Mouse (Mus musculus): ENCODE measurements around the gene Cx3cl1. TPM values are rescaled to one million over a fixed set of nuclear protein-coding genes. Genes with fewer than 3 reads are reported as not detected.
A peak's percentile ranks its signal among the peaks of the same experiment; 100 is the strongest.

Cx3cl1 gene
- 8.3 and 9.4 TPM in 2 replicates for polyA plus RNA-seq (2016; fragmentation: Nextera tagmentation; extraction: Ambion mirVana)

DNA sequence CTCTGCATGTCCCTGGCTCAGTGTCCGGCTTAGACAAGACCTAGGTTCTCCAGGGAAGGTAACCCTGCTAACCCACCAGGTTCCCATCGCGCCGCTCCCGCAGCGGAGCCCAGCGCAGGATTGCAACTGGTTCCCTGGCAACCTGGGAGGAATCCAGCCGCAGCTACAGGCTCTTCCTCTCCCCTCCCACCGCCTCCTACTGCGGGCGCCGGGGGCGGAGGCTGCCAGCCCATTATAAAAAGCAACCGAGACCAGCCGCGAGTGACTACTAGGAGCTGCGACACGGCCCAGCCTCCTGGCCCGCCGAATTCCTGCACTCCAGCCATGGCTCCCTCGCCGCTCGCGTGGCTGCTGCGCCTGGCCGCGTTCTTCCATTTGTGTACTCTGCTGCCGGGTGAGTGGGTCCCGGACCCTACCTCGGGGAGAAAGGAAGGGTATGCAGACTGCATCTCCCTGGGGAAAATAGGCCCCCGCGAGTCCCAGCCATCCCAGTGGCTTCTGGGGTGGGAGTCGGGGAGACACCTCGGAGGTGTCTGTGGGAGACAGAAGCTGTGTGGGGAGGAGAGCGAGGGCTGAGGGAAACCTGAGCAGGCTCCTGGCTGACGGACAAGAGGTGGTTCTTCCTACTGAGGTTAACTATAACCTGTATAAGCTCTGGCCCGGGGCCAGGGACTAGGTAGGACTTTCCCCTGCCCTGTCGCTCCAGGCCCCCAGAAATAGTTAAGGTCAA, at the start of gene Cx3cl1:
Gene Cx3cl1, plus strand, starts transcription at position 69 of the 730 bp plus-strand sequence.
- H3K27ac ChIP-seq = 0 out of 2 replicates have a peak within 1 kb of the TSS, but pooled peaks have one; percentile 31
- ATAC-seq (ENCODE audit: low FRiP score) = peak; percentile 86
- peak within 1 kb of the TSS; percentile 94 for H3K4me2 ChIP-seq
- H3K27me3 ChIP-seq = peaks cover 38% of the 10 kb centered on the region
- H3K4me3 ChIP-seq (replicated peaks) = peak within 1 kb of the TSS; percentile 56
- peak within 1 kb of the TSS; percentile 79 for H3K9ac ChIP-seq
- no peaks in the 10 kb centered on the region for H3K9me3 ChIP-seq
- WGBS = 1% methylated on average over 38 of the region's 38 CpGs
- no peaks in the 10 kb centered on the region for H3K36me3 ChIP-seq (replicated peaks)
- H3K4me1 ChIP-seq = peaks cover 36% of the 10 kb centered on the region

DNA sequence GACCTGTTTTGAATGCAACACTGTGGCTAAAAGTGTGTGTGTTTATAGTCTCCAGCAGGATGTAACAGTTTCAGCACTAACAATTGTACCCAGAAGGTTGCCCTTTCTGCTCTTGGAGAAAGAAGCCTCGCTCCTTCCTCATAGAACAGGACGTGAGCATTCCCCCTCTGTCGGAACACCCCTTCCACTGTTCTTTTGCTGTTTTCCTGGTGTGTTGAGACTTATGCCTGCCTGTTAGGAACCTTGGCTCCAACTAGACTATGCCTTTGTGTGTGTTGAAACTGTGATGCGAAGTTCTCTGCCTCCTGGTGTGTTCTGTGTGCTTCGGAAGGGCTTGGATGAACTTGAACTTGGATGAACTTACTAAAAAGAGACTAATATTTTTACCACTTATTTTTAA, 45.8 kb upstream of the Cx3cl1 start:
- H3K4me2 ChIP-seq = no peak overlapping the region
- ATAC-seq (ENCODE audit: low FRiP score) = no peak
- H3K36me3 ChIP-seq (replicated peaks) = no peaks in the 10 kb centered on the region
- H3K27me3 ChIP-seq = no peaks in the 10 kb centered on the region
- 89% methylated on average over 5 of the region's 5 CpGs for WGBS
- no peaks in the 10 kb centered on the region for H3K4me1 ChIP-seq
- no peak overlapping the region for H3K9ac ChIP-seq
- H3K27ac ChIP-seq = no peak overlapping the region
- no peak overlapping the region for H3K4me3 ChIP-seq (replicated peaks)
- H3K9me3 ChIP-seq = no peaks in the 10 kb centered on the region

DNA sequence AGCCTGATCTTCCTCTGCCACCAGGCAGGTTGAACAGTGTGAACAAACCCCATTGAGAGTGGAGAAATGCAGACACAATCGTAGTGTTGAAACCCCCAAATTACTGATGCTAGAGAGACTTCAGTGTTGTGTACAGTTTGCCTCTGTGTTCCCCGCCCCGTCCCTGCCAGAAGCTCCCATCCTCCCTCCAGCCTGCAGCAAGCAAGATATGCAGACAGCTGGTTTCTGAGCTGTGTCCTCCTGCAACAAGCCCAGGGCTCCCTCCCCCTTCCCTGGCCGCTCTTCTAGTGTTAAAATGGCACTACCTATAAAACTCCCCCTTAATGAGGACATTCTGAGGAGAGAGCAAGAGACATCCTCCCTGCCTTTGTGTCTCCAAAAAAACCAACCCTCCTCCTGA, 42.5 kb upstream of the Cx3cl1 start:
- H3K4me2 ChIP-seq = no peak overlapping the region
- 77% methylated on average over 4 of the region's 4 CpGs for WGBS
- no peaks in the 10 kb centered on the region for H3K4me1 ChIP-seq
- H3K9me3 ChIP-seq = no peaks in the 10 kb centered on the region
- no peaks in the 10 kb centered on the region for H3K27me3 ChIP-seq
- no peak for ATAC-seq (ENCODE audit: low FRiP score)
- no peaks in the 10 kb centered on the region for H3K36me3 ChIP-seq (replicated peaks)
- no peak overlapping the region for H3K9ac ChIP-seq
- no peak overlapping the region for H3K4me3 ChIP-seq (replicated peaks)
- H3K27ac ChIP-seq = no peak overlapping the region

DNA sequence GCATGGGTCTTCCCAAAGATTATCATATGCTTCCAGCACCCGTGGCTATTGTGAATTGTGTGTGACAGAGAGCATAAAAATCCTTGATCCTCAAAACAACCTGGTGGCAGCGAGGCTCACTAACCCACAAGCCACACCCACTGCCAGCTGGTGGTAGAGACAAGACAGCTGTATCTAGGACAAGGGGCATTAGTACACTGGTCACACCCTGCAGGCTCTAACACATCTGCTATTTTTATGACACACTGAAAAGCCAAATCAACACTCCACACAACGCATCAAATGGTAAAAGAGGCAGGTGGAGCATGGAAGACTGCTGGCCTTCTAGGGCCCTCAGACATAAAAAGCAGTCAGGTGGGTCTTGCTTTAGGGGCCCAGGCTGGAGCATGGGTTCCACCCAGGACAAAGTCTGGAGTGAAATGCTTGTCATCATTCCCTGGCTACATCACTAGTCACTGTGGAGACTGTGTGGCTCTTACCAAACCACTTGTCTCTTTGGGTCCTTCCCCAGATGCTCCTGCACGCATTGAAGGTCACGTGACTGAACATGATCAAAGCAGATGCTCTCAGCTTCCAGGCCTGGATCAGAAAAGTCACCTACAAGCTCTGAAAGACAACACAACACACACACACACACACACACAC, 37.9 kb upstream of the Cx3cl1 start:
- H3K36me3 ChIP-seq (replicated peaks) = no peaks in the 10 kb centered on the region
- H3K27ac ChIP-seq = no peak overlapping the region
- WGBS = 80% methylated on average over 5 of the region's 5 CpGs
- H3K4me2 ChIP-seq = no peak overlapping the region
- H3K27me3 ChIP-seq = no peaks in the 10 kb centered on the region
- no peak for ATAC-seq (ENCODE audit: low FRiP score)
- H3K9me3 ChIP-seq = no peaks in the 10 kb centered on the region
- no peak overlapping the region for H3K9ac ChIP-seq
- H3K4me1 ChIP-seq = no peaks in the 10 kb centered on the region
- no peak overlapping the region for H3K4me3 ChIP-seq (replicated peaks)

DNA sequence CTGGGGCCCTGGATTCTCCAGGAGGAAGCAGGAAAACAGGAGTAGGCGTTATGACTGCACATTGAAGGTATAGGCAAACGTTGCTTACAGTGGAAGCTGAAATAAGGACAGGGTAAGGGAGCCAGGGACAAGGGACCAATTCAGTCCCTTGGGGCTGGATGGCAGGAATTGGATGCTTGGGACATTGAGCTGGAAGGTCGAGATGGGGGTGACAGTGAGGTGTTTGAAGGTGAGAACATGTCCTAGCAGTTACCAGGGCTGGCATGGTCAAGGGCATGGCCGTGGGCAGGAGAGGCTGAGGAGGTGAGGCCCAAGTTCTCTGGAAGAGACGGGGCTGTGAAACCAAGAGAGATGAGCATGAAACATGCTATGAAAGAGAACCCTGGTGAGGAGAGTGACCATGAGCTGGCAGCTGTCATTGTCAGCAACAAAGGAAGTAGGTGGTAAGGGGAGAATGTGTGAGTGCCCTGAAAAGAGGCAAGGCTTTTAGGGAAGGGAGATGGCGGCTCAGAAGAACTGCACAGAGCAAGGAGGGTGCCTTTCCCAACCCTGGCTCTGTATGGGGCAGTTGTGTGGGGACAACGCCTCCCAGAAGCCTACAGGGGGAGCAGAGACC, 37.0 kb upstream of the Cx3cl1 start:
- 72% methylated on average over 7 of the region's 7 CpGs for WGBS
- H3K4me3 ChIP-seq (replicated peaks) = no peak overlapping the region
- no peak overlapping the region for H3K27ac ChIP-seq
- H3K36me3 ChIP-seq (replicated peaks) = no peaks in the 10 kb centered on the region
- H3K4me2 ChIP-seq = no peak overlapping the region
- no peak for ATAC-seq (ENCODE audit: low FRiP score)
- H3K4me1 ChIP-seq = no peaks in the 10 kb centered on the region
- H3K9me3 ChIP-seq = no peaks in the 10 kb centered on the region
- H3K27me3 ChIP-seq = no peaks in the 10 kb centered on the region
- no peak overlapping the region for H3K9ac ChIP-seq

DNA sequence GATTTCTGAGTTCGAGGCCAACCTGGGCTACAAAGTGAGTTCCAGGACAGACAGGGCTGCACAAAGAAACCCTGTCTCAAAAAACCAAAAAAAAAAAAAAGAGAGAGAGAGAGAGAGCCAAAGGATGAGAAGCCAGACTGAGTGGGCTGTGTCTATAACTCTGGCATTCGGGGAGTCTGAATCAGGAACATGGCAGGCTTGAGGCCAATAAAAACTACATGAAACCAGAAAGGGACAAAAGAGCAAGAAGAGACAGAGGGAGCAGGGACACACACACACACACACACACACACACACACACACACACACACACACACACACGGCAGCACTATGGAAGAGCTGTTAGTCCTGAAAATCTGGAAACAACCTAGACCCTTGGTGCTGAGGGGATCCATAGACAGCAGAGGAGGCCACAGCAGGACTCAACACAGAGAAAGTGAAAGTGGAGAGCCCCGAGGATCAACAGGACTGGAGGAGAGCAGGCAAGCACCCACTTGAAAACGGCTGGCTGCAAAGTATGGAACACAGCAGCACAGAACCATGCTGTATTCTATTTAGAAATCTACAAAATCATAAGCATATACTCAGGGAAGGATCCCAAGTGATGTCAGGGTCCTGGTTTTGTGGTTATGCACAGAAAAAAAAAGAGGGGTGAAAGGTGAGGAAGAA, 36.2 kb upstream of the Cx3cl1 start:
- no peaks in the 10 kb centered on the region for H3K4me1 ChIP-seq
- no peaks in the 10 kb centered on the region for H3K36me3 ChIP-seq (replicated peaks)
- no peak overlapping the region for H3K4me3 ChIP-seq (replicated peaks)
- ATAC-seq (ENCODE audit: low FRiP score) = no peak
- 72% methylated on average over 5 of the region's 5 CpGs for WGBS
- no peak overlapping the region for H3K27ac ChIP-seq
- H3K9me3 ChIP-seq = no peaks in the 10 kb centered on the region
- H3K9ac ChIP-seq = no peak overlapping the region
- H3K4me2 ChIP-seq = no peak overlapping the region
- H3K27me3 ChIP-seq = no peaks in the 10 kb centered on the region

DNA sequence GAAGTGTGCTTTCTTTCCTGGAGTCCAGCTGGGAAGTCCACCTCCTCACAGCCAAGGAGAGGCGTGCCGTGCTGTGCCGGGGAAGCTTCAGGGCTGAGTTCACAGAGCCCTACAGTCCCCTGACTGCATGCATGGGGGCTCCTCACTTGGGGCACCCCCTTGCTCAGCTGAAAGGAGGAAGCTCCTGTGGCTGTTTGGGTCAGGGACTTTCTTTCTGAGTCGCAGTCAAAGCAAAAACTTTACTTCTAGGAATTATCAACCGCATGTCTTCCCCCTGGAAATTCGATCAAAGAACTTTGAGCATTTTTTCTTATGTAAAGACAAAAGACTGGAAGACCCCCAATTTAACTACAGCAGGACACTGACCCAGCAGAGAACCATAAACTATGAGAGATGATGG, 32.0 kb upstream of the Cx3cl1 start:
- ATAC-seq (ENCODE audit: low FRiP score) = no peak
- Histone ChIP-seq H3K27ac (no peak overlapping the region), H3K9ac (no peak overlapping the region), H3K4me2 (no peak overlapping the region), H3K4me3 (replicated peaks) (no peak overlapping the region), H3K9me3 (no peaks in the 10 kb centered on the region), H3K36me3 (replicated peaks) (no peaks in the 10 kb centered on the region), H3K27me3 (no peaks in the 10 kb centered on the region), H3K4me1 (no peaks in the 10 kb centered on the region)
- 92% methylated on average over 6 of the region's 6 CpGs for WGBS

DNA sequence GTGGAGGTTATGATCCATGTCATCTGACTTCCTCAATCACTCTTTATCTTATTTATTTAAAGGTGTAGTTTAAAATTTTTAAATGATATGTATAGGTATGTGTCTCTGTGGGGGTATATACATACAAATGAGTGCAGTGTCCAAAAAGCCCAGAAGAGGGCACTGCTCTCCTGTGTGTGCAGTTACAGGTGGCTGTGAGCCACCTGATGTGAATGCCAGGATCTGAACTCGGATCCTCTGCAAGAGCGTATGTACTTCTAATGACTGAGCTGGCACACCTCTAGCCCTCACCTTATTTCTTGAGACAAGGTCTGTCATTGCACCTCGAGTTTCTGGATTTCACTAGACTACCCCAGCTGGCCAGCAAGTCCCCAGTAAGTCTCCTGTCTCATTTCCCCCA, 31.2 kb upstream of the Cx3cl1 start:
- WGBS = 85% methylated on average over 3 of the region's 3 CpGs
- no peaks in the 10 kb centered on the region for H3K9me3 ChIP-seq
- H3K4me3 ChIP-seq (replicated peaks) = no peak overlapping the region
- H3K27ac ChIP-seq = no peak overlapping the region
- no peak for ATAC-seq (ENCODE audit: low FRiP score)
- no peaks in the 10 kb centered on the region for H3K4me1 ChIP-seq
- no peak overlapping the region for H3K9ac ChIP-seq
- no peaks in the 10 kb centered on the region for H3K27me3 ChIP-seq
- H3K4me2 ChIP-seq = no peak overlapping the region
- H3K36me3 ChIP-seq (replicated peaks) = no peaks in the 10 kb centered on the region

DNA sequence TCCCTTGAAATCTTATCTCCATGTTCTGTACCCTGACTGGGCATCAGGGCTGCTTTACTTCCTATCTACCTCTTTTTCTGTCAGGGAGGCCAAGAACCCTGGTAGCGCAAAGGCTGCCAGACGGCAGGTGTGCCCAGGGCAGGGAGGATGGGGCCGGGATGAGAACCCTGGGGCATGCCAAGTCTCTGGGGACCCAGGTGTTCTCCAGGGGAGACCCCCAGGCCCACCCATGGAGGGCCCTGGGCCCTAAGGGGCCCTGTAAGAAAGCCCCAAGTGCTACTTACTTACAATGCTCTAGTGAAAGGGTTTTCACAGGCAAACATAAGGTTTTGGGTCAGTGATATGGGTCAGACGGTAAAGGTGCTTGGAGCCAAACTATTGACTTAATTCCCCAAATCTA, 30.1 kb upstream of the Cx3cl1 start:
- Histone ChIP-seq H3K4me1 (no peaks in the 10 kb centered on the region), H3K9ac (no peak overlapping the region), H3K4me3 (replicated peaks) (no peak overlapping the region), H3K27ac (no peak overlapping the region), H3K27me3 (no peaks in the 10 kb centered on the region), H3K36me3 (replicated peaks) (no peaks in the 10 kb centered on the region), H3K9me3 (no peaks in the 10 kb centered on the region), H3K4me2 (no peak overlapping the region)
- no peak for ATAC-seq (ENCODE audit: low FRiP score)
- WGBS = 94% methylated on average over 4 of the region's 4 CpGs

DNA sequence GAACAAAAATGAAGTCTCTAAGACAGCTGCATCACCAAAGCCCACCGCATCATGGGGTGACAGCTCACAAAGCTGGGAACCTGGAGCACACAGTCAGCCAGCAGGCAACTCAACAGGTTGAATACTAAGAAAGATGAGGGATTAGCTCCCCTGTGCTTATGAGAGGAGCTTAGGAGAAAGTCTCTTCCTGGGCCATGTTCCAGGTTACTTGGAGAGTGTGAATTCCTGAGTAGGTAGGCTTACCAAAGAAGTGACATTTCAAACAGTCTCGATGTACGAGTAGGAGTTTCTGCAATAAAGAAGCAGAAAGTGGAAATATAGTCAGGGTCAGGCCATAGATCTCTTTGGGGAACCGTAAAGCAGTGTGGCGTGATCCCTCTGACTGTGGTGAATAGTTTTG, 27.3 kb upstream of the Cx3cl1 start:
- ATAC-seq (ENCODE audit: low FRiP score) = no peak
- Histone ChIP-seq H3K4me3 (replicated peaks) (no peak overlapping the region), H3K27ac (no peak overlapping the region), H3K36me3 (replicated peaks) (no peaks in the 10 kb centered on the region), H3K27me3 (no peaks in the 10 kb centered on the region), H3K4me1 (no peaks in the 10 kb centered on the region), H3K9me3 (no peaks in the 10 kb centered on the region), H3K4me2 (no peak overlapping the region), H3K9ac (no peak overlapping the region)
- 92% methylated on average over 5 of the region's 5 CpGs for WGBS

DNA sequence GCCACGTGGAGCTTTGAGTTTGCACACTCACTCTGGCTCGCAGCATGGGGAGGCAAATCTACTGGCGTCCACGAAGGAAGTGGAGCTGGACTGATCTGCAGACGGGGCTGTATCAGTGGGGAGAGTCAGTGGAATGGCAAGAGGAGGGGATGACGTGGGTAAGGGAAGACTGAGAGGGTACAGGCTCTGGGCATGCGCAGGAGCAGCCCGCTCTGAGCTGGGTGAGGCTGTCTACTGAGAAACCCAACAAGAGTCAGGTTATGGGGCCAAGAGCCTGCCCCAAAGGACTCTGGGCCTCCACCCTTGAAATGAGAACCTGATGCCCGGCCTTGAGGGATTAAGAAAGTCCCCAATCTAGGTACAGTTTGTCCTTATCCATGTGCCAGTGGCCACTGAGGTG, 26.8 kb upstream of the Cx3cl1 start:
- 86% methylated on average over 9 of the region's 9 CpGs for WGBS
- no peak overlapping the region for H3K4me3 ChIP-seq (replicated peaks)
- H3K4me1 ChIP-seq = no peaks in the 10 kb centered on the region
- H3K4me2 ChIP-seq = no peak overlapping the region
- H3K36me3 ChIP-seq (replicated peaks) = no peaks in the 10 kb centered on the region
- no peaks in the 10 kb centered on the region for H3K9me3 ChIP-seq
- no peak overlapping the region for H3K9ac ChIP-seq
- no peak overlapping the region for H3K27ac ChIP-seq
- no peak for ATAC-seq (ENCODE audit: low FRiP score)
- no peaks in the 10 kb centered on the region for H3K27me3 ChIP-seq

DNA sequence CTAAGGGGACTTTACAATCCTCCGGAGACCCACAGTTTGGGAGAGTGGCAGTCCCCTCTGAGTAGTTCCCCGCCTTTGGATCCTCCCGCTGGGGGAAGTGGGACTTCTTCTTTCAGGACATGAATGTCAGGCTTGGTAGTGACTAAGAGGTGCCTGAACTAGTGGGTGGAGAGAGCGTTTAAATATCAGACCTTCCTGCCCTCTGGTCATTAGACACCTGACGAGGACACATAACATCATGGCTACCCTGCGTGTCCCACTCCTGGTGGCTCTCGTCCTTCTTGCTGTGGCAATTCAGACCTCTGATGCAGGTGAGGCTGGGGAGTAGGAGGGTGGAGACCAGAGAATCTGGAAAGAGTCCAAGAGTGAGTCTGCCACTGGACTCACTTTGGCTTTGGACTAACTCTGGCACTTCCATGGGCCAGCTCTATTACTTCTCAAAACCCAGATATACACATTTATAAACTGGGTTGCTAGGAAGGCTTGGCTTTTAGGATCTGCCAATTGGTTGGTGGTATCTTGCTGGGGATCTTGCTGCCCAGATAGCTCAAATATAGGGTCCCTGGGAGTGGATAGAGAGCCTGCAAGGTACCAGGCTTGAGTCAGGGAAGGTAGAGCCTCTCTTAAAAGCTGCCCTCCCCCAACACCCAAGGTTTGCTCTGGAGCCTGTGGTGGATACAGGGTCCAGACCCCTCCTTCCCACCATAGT, 26.2 kb upstream of the Cx3cl1 start, which contains the start of gene Ccl22:
Gene Ccl22, plus strand, starts transcription at position 115 of the 709 bp plus-strand sequence.
- Histone ChIP-seq H3K9ac (no peak within 1 kb of the TSS), H3K36me3 (replicated peaks) (no peaks in the 10 kb centered on the region)

More for the DNA sequence above, 26.2 kb upstream of the Cx3cl1 start, which contains the start of gene Ccl22:
- no peaks in the 10 kb centered on the region for H3K4me1 ChIP-seq
- no peaks in the 10 kb centered on the region for H3K9me3 ChIP-seq
- no peak within 1 kb of the TSS for H3K27ac ChIP-seq
- H3K4me2 ChIP-seq = no peak within 1 kb of the TSS
- H3K27me3 ChIP-seq = no peaks in the 10 kb centered on the region
- H3K4me3 ChIP-seq (replicated peaks) = no peak within 1 kb of the TSS
- 93% methylated on average over 7 of the region's 7 CpGs for WGBS
- ATAC-seq (ENCODE audit: low FRiP score) = no peak
